Mouse (Mus musculus) heart, postnatal 0 days (tissue): ENCODE results near the gene Smim13.
"Not testable (repeated sequence)": the region's sequence is repeated elsewhere in the genome, so short reads cannot be mapped to it uniquely, and the experiment has no call there.

Experiments used
- CTCF ChIP-seq: IDR thresholded peaks from 2 replicates; pipeline ENCODE4 v1.5.1; 2016; ENCODE audit warnings: antibody characterized with exemption, control low read depth, low read depth
- EP300 ChIP-seq: IDR thresholded peaks from 2 replicates; pipeline ENCODE4 v1.6.1; 2016; ENCODE audit warnings: antibody characterized with exemption, low read depth

GRCm38 (mm10) chr13:41261617-41262016 lies 12.0 kb downstream of the Smim13 start:
- not testable (repeated sequence) for TF ChIP-seq EP300, CTCF
